Mouse (Mus musculus) inflammation-experienced regulatory T-cells, adult 16 weeks (primary cell): Measurements from ENCODE around the gene Gm11213. TPM values are rescaled to one million over a fixed set of nuclear protein-coding genes. Genes with fewer than 3 reads are reported as not detected.

Source experiments
- polyA plus RNA-seq: library from polyadenylated mRNA; unstranded; fragments of 100-300 nt; shearing (Covaris generic); gene quantifications from one replicate; pipeline ENCODE4 v1.2.1, GENCODE M21; 2017

Gm11213 gene
- polyA plus RNA-seq: not detected

GRCm38 (mm10) chr4:63604945-63605344 lies at the start of gene Gm11213:
TSS of gene Gm11213 (minus strand) at chr4:63605261.

GRCm38 (mm10) chr4:63622378-63622835 lies 17.3 kb upstream of the Gm11213 start, which contains the start of gene Tex48:
TSS of gene Tex48 (minus strand) at chr4:63622428.

DNA sequence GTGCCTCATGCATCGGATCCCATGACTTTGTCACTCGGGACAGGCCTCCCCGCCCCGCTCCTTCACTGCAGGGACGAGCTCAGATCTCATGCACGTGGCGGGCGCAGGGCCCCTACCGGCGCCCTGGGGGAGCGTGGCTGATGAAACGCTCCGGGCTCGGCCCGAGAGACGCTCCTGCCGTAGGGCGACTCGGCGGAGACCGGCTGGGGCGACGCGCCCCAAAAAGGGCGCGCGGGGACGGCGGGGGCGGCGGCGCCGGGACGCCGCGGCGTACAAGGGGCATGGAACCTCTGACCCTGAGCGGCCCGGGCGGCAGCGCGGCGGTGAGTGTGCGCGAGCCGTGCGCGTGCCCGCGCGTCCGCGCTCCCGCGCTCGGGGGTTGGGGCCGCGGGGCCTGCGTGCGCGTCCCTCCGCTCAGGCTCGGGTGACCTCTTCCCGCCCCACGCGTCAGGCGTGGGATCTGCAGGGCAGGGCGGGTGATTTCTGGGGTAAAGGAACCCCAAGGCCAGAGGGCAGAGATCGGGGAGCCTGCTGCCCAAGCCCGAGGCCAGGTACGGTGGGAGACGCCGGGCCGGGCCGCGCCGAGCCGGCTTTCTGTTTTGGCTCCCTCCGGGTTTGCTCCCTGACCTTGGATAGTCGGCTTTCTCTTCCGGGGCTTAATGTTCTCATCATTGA lies 46.5 kb downstream of the Gm11213 start, which contains the start of gene Tmem268:
Tmem268 (plus strand) TSS at position 375 of the 675 bp plus-strand sequence.

Other genes with a start within 250 kb of the Gm11213 start
- 0.90 TPM for gene Orm3, start 249.1 kb downstream of the Gm11213 start, polyA plus RNA-seq
- gene Orm2, start 242.8 kb downstream of the Gm11213 start, polyA plus RNA-seq: 1.0 TPM
- 536 TPM for gene Akna, start 201.9 kb downstream of the Gm11213 start, polyA plus RNA-seq
- gene Whrn, start 109.3 kb downstream of the Gm11213 start, polyA plus RNA-seq: 3.5 TPM
- gene Atp6v1g1, start 60.5 kb downstream of the Gm11213 start, polyA plus RNA-seq: 162 TPM
- gene Tmem268, start 46.5 kb downstream of the Gm11213 start, polyA plus RNA-seq: 36.4 TPM
- gene Tex48, start 17.2 kb upstream of the Gm11213 start, polyA plus RNA-seq: not detected
- not detected for gene Gm11214, start 58.1 kb upstream of the Gm11213 start, polyA plus RNA-seq
- 0.26 TPM for gene Tnfsf15, start 139.9 kb upstream of the Gm11213 start, polyA plus RNA-seq